Mouse (Mus musculus): ENCODE data around the gene Cdh23. TPM values are rescaled to one million over a fixed set of nuclear protein-coding genes. Genes with fewer than 3 reads are reported as not detected.
A peak's percentile ranks its signal among the peaks of the same experiment; 100 is the strongest.

The Cdh23 gene
- polyA plus RNA-seq, 1 experiment, result not detected

DNA sequence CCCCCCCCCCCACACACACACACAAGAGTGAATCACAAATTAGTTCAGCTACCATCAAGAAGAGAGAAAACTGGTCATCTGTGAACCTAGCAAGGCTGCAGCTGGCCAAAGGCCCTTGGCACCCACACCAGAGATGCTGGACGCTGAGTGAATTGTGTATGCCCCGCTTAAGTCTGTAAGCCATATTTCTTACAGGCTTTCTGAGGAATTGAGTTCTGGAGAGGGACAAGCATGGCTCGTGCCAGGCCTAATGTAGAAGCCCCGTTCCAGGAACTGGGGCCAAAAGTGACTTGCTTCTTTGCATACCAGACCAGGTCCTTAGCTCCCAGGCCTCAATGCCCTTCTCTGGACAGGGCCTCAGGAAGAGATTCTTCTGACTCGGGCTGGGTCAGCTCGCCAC lies 132.2 kb downstream of the Cdh23 start:
- no peak overlapping the region for H3K27ac ChIP-seq (ENCODE audit: insufficient read depth, low read depth, low read length)
- peaks cover 5% of the 10 kb centered on the region; the same call in 1 of the 2 replicates for H3K4me1 ChIP-seq (ENCODE audit: control insufficient read depth, insufficient read depth, low read length)
- no peak overlapping the region for H3K4me3 ChIP-seq (ENCODE audit: insufficient read depth, low read depth, low read length)
- no peak for TF ChIP-seq POLR2A (IDR thresholded peaks at IDR 0.05; ENCODE audit: insufficient read depth, low read depth, low read length)
- TF ChIP-seq CTCF (IDR thresholded peaks at IDR 0.05; ENCODE audit: insufficient read depth, low read depth, low read length), result no peak
- 80% methylated on average over 6 of the region's 6 CpGs for WGBS

GRCm38 (mm10) chr10:60562946-60563345 lies 133.3 kb downstream of the Cdh23 start:
- no peak for TF ChIP-seq POLR2A (IDR thresholded peaks at IDR 0.05; ENCODE audit: insufficient read depth, low read depth, low read length)
- TF ChIP-seq CTCF (IDR thresholded peaks at IDR 0.05; ENCODE audit: insufficient read depth, low read depth, low read length), result no peak
- no peak overlapping the region for H3K27ac ChIP-seq (ENCODE audit: insufficient read depth, low read depth, low read length)
- WGBS, result 62% methylated on average over 7 of the region's 7 CpGs
- H3K4me3 ChIP-seq (ENCODE audit: insufficient read depth, low read depth, low read length), result no peak overlapping the region
- peaks cover 5% of the 10 kb centered on the region; the same call in 1 of the 2 replicates for H3K4me1 ChIP-seq (ENCODE audit: control insufficient read depth, insufficient read depth, low read length)

- no peaks in the 10 kb centered on the region for H3K4me1 ChIP-seq (ENCODE audit: control insufficient read depth, insufficient read depth, low read length)
- no peak for TF ChIP-seq POLR2A (IDR thresholded peaks at IDR 0.05; ENCODE audit: insufficient read depth, low read depth, low read length)
- TF ChIP-seq CTCF (IDR thresholded peaks at IDR 0.05; ENCODE audit: insufficient read depth, low read depth, low read length), result no peak
- no peak overlapping the region for H3K4me3 ChIP-seq (ENCODE audit: insufficient read depth, low read depth, low read length)
- H3K27ac ChIP-seq (ENCODE audit: insufficient read depth, low read depth, low read length), result no peak overlapping the region
- WGBS, result 59% methylated on average over 9 of the region's 9 CpGs
These were observed 137.8 kb downstream of the Cdh23 start for GRCm38 (mm10) chr10:60558491-60558927.

- Histone ChIP-seq H3K4me3 (ENCODE audit: insufficient read depth, low read depth, low read length) (no peak overlapping the region), H3K27ac (ENCODE audit: insufficient read depth, low read depth, low read length) (no peak overlapping the region), H3K4me1 (ENCODE audit: control insufficient read depth, insufficient read depth, low read length) (no peaks in the 10 kb centered on the region)
- 67% methylated on average over 4 of the region's 4 CpGs for WGBS
- TF ChIP-seq CTCF (IDR thresholded peaks at IDR 0.05; ENCODE audit: insufficient read depth, low read depth, low read length), result no peak
- no peak for TF ChIP-seq POLR2A (IDR thresholded peaks at IDR 0.05; ENCODE audit: insufficient read depth, low read depth, low read length)
These were observed 143.2 kb downstream of the Cdh23 start for GRCm38 (mm10) chr10:60552951-60553635.

DNA sequence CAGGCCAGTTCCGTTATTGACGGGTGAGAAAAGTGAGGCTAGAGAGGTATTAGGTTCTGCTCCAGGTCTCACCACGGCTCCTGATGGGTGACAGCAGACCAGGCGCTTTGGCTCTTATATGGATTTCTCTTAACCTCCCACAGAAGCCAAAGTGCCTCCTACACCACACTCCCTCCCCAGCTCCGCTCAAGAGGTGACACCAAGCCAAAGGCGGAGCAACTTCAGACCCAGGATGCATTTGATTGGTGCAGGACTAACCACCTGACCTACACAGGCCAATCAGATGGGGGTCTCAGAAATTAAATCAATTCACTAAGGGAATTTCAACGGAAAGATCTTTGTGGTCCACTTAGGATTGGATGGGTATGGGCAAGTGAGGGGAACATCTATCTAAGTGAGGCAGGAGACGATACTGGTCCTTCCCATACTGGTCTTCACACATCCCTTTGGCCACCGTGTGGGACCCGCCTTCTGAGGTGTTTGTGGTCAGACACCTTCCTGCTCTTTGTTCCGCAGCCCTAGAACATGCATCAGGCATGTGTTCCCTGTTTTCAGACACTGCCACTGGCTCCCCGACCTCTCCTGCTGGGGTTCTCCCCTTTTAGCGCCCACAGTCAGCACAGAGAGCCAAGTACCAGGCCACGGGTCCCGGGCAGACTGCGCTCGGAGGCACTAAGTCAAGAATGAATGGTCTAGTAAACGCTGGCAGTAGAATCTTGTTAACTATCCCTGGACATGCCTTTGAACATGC lies 157.0 kb downstream of the Cdh23 start:
- WGBS, result 88% methylated on average over 18 of the region's 18 CpGs
- TF ChIP-seq POLR2A (IDR thresholded peaks at IDR 0.05; ENCODE audit: insufficient read depth, low read depth, low read length) (no peak), CTCF (IDR thresholded peaks at IDR 0.05; ENCODE audit: insufficient read depth, low read depth, low read length) (no peak)
- H3K4me3 ChIP-seq (ENCODE audit: insufficient read depth, low read depth, low read length), result no peak overlapping the region
- H3K27ac ChIP-seq (ENCODE audit: insufficient read depth, low read depth, low read length), result no peak overlapping the region
- H3K4me1 ChIP-seq (ENCODE audit: control insufficient read depth, insufficient read depth, low read length), result no peaks in the 10 kb centered on the region

DNA sequence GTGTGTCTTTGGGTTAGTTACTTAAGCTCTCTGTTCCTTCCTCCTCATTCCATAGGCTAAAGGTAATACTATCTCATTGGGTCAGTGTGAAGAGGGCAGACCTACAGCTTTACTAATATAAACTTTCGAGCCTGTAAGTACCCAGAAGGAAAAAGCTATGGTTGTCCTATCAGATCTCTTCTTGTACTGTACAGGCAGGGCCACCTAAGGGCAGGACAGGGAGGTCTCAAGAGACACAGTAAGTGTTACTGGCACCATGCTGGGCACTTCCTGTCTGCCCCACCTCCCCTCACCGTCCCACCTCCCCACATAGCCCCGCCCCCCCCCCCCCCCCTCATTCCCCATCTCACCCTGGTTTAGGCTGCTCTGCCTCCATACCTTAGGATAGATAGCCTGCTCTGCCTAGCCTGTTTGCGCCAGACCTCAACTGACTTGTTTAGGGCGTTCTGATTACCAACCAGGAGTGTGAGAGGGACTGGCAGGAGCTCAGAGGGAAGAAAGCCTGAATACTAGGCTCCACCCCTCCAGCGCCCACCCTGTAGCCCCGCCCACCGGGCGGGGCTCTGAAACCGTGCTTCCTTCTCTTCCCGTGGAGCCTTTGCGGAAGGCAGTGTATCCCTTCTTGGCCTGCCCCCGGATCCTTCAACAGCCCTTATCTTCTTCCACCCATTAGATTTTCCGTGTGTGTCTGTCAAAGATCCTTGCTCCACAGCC lies 160.0 kb downstream of the Cdh23 start:
- TF ChIP-seq POLR2A (IDR thresholded peaks at IDR 0.05; ENCODE audit: insufficient read depth, low read depth, low read length) (no peak), CTCF (IDR thresholded peaks at IDR 0.05; ENCODE audit: insufficient read depth, low read depth, low read length) (no peak)
- WGBS, result 17% methylated on average over 14 of the region's 14 CpGs

DNA sequence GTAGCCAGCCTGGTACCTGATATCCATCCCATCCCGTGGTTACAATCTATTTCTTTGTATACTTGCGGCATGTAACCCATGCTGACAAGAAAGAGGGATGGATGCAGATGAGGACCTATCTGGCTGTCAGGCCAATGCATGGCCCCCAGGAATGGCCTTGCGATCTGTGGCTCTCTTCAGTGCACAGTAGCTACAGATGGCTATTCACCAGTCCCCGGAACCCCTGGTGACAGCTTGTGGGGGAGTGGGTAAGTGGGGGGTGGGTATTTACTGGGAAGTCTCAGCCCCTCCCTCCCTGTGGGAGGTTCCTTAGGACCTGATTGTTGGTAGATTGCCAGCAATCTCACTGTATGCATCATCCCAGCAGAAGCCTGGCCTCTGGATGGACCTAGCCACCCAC lies 163.8 kb downstream of the Cdh23 start:
- Histone ChIP-seq H3K27ac (ENCODE audit: insufficient read depth, low read depth, low read length) (no peak overlapping the region), H3K4me3 (ENCODE audit: insufficient read depth, low read depth, low read length) (no peak overlapping the region), H3K4me1 (ENCODE audit: control insufficient read depth, insufficient read depth, low read length) (no peaks in the 10 kb centered on the region)
- WGBS, result 84% methylated on average over 4 of the region's 4 CpGs
- TF ChIP-seq CTCF (IDR thresholded peaks at IDR 0.05; ENCODE audit: insufficient read depth, low read depth, low read length) (no peak), POLR2A (IDR thresholded peaks at IDR 0.05; ENCODE audit: insufficient read depth, low read depth, low read length) (no peak)

More for the DNA sequence above, 160.0 kb downstream of the Cdh23 start:
- no peaks in the 10 kb centered on the region for H3K4me1 ChIP-seq (ENCODE audit: control insufficient read depth, insufficient read depth, low read length)
- no peak overlapping the region for H3K4me3 ChIP-seq (ENCODE audit: insufficient read depth, low read depth, low read length)
- no peak overlapping the region for H3K27ac ChIP-seq (ENCODE audit: insufficient read depth, low read depth, low read length)

DNA sequence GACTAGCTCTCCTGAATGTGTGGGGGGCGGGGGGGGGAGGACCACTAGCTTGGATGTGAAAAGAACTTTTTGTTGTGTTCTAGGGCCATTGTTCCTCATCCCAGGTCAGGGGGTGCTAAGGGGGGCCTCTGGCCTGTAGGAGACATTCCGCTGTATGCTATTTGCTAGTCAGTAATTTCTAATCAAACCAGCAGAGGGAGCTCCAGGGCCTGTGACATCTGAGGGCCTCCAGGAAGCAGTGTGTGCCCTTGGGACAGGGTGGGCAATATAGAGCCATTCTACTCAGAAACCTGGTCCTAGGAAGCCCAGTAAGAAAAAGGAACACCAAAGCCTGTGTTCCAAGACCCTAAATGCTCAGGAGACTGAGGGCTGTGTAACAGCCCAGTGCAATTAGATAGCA lies 164.9 kb downstream of the Cdh23 start:
- TF ChIP-seq POLR2A (IDR thresholded peaks at IDR 0.05; ENCODE audit: insufficient read depth, low read depth, low read length) (no peak), CTCF (IDR thresholded peaks at IDR 0.05; ENCODE audit: insufficient read depth, low read depth, low read length) (peak; percentile 63; the same call in 1 of the 2 replicates)
- 40% methylated on average over 2 of the region's 2 CpGs for WGBS
- H3K4me1 ChIP-seq (ENCODE audit: control insufficient read depth, insufficient read depth, low read length), result no peaks in the 10 kb centered on the region
- H3K27ac ChIP-seq (ENCODE audit: insufficient read depth, low read depth, low read length), result no peak overlapping the region
- H3K4me3 ChIP-seq (ENCODE audit: insufficient read depth, low read depth, low read length), result no peak overlapping the region

DNA sequence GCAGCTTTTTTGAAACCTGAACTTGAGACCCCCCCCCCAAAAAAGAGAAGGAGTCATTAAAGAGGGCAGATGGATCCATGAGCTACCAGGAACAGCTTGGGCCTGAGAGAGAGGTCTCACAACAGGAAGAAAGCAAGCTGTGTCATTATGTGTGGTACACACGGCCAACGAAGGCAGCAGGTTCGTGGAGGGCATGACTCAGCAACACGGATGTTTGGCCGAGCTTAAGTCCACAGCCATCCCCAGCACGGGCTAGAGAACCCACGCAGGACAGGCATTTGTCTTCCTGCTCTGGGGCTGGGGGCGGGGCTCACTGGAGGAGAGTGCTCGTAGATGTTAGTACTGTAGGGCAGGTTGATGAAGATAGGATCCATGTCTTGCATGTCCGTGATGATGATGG lies 165.7 kb downstream of the Cdh23 start:
- WGBS, result 80% methylated on average over 10 of the region's 10 CpGs
- Histone ChIP-seq H3K4me1 (ENCODE audit: control insufficient read depth, insufficient read depth, low read length) (no peaks in the 10 kb centered on the region), H3K4me3 (ENCODE audit: insufficient read depth, low read depth, low read length) (no peak overlapping the region), H3K27ac (ENCODE audit: insufficient read depth, low read depth, low read length) (no peak overlapping the region)
- TF ChIP-seq CTCF (IDR thresholded peaks at IDR 0.05; ENCODE audit: insufficient read depth, low read depth, low read length), result no peak
